Mouse (Mus musculus): Measurements from ENCODE around the gene Mto1. TPM values are rescaled to one million over a fixed set of nuclear protein-coding genes. Genes with fewer than 3 reads are reported as not detected.

Gene Mto1
- polyA plus RNA-seq, 1 experiment from 2014 or later, result 26.8 TPM

DNA sequence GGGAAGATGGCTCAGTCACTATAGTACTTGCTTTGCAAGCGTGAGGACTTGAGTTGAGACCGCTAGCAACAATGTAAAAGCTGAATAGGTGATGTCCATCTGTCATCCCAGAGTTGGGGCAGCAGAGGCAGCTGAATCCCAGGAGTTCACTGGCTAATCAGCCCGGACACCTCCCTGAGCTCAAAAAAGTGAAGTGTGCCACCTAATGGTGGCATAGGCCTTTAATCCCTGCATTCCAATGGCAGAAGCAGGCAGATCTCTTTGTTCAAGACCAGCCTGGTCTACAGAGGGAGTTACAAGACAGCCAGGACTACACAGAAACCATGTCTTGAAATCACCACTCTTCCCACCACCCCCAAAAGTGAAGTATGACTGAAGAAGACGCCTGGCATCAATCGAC is 15.5 kb upstream of the Mto1 start:
- WGBS, result 87% methylated on average over 5 of the region's 5 CpGs

DNA sequence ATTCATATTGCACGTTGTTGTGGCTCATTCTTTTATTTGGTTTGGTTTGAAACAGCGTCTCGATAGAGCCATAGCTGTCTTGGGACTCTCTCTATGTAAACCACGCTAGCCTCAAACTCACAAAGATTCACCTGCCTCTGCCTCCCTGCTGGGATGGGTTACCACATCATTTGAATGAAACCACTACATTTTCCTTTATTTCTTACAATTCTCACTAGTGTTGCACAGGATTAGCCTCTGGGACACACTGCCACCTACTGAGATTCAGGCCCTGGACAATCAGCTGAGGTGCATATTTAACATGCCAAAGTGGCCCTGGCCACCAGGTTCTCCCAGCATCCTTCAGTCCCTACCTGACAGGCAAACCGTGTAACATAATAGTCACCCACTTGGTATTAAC is 8.6 kb upstream of the Mto1 start:
- Histone ChIP-seq H3K9me3 (ENCODE audit: control insufficient read depth, low read length) (no peaks in the 10 kb centered on the region), H3K4me1 (replicated peaks; ENCODE audit: control insufficient read depth, insufficient read depth, low read length) (peaks cover 15% of the 10 kb centered on the region; the same call in 1 of the 2 replicates), H3K4me2 (ENCODE audit: low read length) (no peak overlapping the region), H3K36me3 (ENCODE audit: control insufficient read depth, insufficient read depth, low read length) (no peaks in the 10 kb centered on the region), H3K9ac (ENCODE audit: low read length) (no peak overlapping the region), H3K4me3 (ENCODE audit: low read depth, low read length) (no peak overlapping the region), H3K27ac (ENCODE audit: low read depth) (no peak overlapping the region), H3K27me3 (replicated peaks; ENCODE audit: control insufficient read depth, insufficient read depth, low read length) (peaks cover 46% of the 10 kb centered on the region)
- DNase-seq (ENCODE audit: low spot score) (no peak), ATAC-seq (replicated peaks; ENCODE audit: low FRiP score, low TSS enrichment, low read depth) (no peak)
- WGBS, result 70% methylated on average over 5 of the region's 5 CpGs

More for the DNA sequence above, 15.5 kb upstream of the Mto1 start:
- H3K9me3 ChIP-seq (ENCODE audit: control insufficient read depth, low read length), result no peaks in the 10 kb centered on the region
- H3K4me1 ChIP-seq (replicated peaks; ENCODE audit: control insufficient read depth, insufficient read depth, low read length), result no peaks in the 10 kb centered on the region
- no peaks in the 10 kb centered on the region for H3K27me3 ChIP-seq (replicated peaks; ENCODE audit: control insufficient read depth, insufficient read depth, low read length)
- ATAC-seq (replicated peaks; ENCODE audit: low FRiP score, low TSS enrichment, low read depth) (no peak), DNase-seq (ENCODE audit: low spot score) (no peak)
- H3K4me3 ChIP-seq (ENCODE audit: low read depth, low read length), result no peak overlapping the region
- no peaks in the 10 kb centered on the region for H3K36me3 ChIP-seq (ENCODE audit: control insufficient read depth, insufficient read depth, low read length)
- no peak overlapping the region for H3K27ac ChIP-seq (ENCODE audit: low read depth)
- no peak overlapping the region for H3K4me2 ChIP-seq (ENCODE audit: low read length)
- no peak overlapping the region for H3K9ac ChIP-seq (ENCODE audit: low read length)

DNA sequence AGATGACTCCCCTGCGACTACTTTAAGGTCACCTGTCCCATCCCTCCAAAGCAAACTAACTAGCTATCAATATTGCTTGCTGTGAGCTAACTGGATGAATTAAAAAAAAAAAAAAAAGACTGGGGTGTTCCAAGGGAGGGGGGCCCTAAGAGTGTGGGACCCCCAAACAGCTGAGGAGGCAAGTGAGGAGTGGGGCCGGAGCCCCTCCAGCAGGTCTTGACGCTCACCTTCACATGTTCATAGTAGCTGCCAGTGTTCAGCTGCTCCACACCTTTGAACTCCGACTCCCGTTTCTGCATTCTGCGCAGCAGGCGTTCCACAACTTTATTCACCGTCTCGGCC is 5.8 kb upstream of the Mto1 start:
- Histone ChIP-seq H3K9me3 (ENCODE audit: control insufficient read depth, low read length) (no peaks in the 10 kb centered on the region), H3K4me1 (replicated peaks; ENCODE audit: control insufficient read depth, insufficient read depth, low read length) (peaks cover 15% of the 10 kb centered on the region; the same call in 1 of the 2 replicates), H3K27me3 (replicated peaks; ENCODE audit: control insufficient read depth, insufficient read depth, low read length) (peaks cover 70% of the 10 kb centered on the region), H3K36me3 (ENCODE audit: control insufficient read depth, insufficient read depth, low read length) (no peaks in the 10 kb centered on the region), H3K4me2 (ENCODE audit: low read length) (peak overlapping the region; percentile 62), H3K27ac (ENCODE audit: low read depth) (no peak overlapping the region), H3K9ac (ENCODE audit: low read length) (peak overlapping the region; percentile 59), H3K4me3 (ENCODE audit: low read depth, low read length) (peak overlapping the region; percentile 42)
- ATAC-seq (replicated peaks; ENCODE audit: low FRiP score, low TSS enrichment, low read depth), result no peak
- 5% methylated on average over 9 of the region's 9 CpGs for WGBS
- no peak for DNase-seq (ENCODE audit: low spot score)

DNA sequence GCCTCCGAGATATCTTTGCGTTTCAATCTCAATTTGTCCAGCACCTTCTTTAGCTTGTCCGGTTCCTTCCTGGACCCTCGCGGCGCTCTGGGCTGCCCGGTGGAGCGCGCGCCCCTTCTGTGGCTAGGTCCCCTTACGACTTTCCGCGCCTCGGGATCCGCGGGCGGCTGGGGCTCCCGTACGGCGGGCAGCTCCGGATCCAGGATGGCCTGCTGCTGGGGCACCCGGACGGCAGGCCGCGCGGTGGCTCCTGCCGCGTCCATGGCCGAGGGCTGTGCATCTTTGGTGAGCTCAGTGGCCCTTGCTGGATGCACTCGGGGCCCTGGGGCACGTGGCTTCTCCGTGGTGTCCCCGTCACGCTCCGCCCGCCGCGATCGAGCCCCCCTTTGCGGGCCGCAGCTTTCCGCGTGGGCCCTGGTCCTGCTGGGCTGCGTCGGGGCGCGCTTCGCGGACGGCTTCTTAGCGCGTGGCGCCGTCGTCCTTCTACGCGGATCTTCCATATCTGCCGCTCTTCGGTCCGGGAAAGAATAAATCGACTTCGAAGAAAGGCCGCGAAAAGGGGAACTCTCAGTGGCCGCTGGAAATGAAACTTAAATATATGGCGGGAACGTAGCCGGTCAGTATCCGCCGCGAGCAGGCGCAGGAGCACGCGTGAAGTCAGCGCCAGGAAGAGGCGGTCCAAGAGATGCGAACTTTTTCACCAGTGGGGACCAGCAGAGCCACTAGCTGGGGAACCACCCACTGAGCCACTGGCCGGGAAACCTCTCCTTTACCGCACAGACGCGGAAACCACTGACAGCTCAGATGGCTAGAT is 5.2 kb upstream of the Mto1 start, which contains the start of gene Cgas:
Gene Cgas, minus strand, starts transcription at position 659 of the 814 bp plus-strand sequence.
- H3K4me1 ChIP-seq (replicated peaks; ENCODE audit: control insufficient read depth, insufficient read depth, low read length), result peaks cover 15% of the 10 kb centered on the region; the same call in 1 of the 2 replicates
- peaks cover 70% of the 10 kb centered on the region for H3K27me3 ChIP-seq (replicated peaks; ENCODE audit: control insufficient read depth, insufficient read depth, low read length)
- H3K36me3 ChIP-seq (ENCODE audit: control insufficient read depth, insufficient read depth, low read length), result no peaks in the 10 kb centered on the region
- peak within 1 kb of the TSS; percentile 59 for H3K9ac ChIP-seq (ENCODE audit: low read length)
- DNase-seq (ENCODE audit: low spot score) (peak; percentile 86), ATAC-seq (replicated peaks; ENCODE audit: low FRiP score, low TSS enrichment, low read depth) (peak; percentile 71)
- no peak within 1 kb of the TSS for H3K27ac ChIP-seq (ENCODE audit: low read depth)
- H3K9me3 ChIP-seq (ENCODE audit: control insufficient read depth, low read length), result no peaks in the 10 kb centered on the region
- H3K4me3 ChIP-seq (ENCODE audit: low read depth, low read length), result peak within 1 kb of the TSS; percentile 42
- under 1% methylated on average over 81 of the region's 81 CpGs for WGBS
- H3K4me2 ChIP-seq (ENCODE audit: low read length), result peak within 1 kb of the TSS; percentile 62

DNA sequence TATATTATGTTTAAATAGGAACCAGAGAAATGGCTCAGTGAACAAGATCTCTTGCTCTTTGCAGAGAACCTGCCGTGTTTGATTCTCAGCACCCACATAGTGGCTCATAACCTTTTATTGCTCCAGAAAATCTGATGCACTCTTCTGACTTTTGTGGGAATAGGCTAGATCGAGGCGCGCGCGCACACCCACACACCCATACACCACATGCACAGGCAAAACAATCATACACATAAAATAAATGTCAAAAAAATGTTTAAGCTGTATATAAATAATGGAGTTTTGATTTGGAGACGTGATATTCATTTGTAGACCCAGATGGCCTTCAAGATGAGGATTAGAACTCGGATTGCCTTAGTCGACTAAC is 419 bp upstream of the Mto1 start:
- Histone ChIP-seq H3K9me3 (ENCODE audit: control insufficient read depth, low read length) (no peaks in the 10 kb centered on the region), H3K36me3 (ENCODE audit: control insufficient read depth, insufficient read depth, low read length) (peaks cover 21% of the 10 kb centered on the region), H3K4me2 (ENCODE audit: low read length) (peak overlapping the region; percentile 73), H3K4me3 (ENCODE audit: low read depth, low read length) (peak overlapping the region; percentile 98), H3K27ac (ENCODE audit: low read depth) (no peak overlapping the region), H3K4me1 (replicated peaks; ENCODE audit: control insufficient read depth, insufficient read depth, low read length) (peaks cover 16% of the 10 kb centered on the region), H3K9ac (ENCODE audit: low read length) (peak overlapping the region; percentile 94), H3K27me3 (replicated peaks; ENCODE audit: control insufficient read depth, insufficient read depth, low read length) (peaks cover 42% of the 10 kb centered on the region)
- DNase-seq (ENCODE audit: low spot score) (no peak), ATAC-seq (replicated peaks; ENCODE audit: low FRiP score, low TSS enrichment, low read depth) (no peak; the same call in 1 of the 2 replicates)
- 28% methylated on average over 9 of the region's 9 CpGs for WGBS

DNA sequence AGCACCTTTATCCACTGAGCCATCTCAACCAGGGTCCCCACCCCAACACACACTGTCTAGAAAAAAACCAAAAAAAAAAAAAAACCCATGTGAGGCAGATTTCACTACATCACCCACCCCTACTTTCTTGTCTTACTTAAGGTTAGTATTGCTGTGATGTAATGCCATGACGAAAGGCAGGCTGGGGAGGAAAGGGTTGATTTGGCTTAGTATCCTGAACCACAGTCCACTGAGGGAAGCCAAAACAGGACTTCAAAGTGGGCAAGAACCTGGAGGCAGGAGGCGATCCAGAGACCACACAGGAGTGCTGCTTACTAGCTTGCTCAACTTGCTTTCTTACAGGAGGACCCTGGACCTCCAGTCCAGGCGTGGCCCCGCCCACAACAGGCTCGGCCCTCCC is 2.4 kb downstream of the Mto1 start:
- Histone ChIP-seq H3K4me1 (replicated peaks; ENCODE audit: control insufficient read depth, insufficient read depth, low read length) (peaks cover 9% of the 10 kb centered on the region; the same call in 1 of the 2 replicates), H3K4me2 (ENCODE audit: low read length) (no peak overlapping the region), H3K4me3 (ENCODE audit: low read depth, low read length) (no peak overlapping the region), H3K36me3 (ENCODE audit: control insufficient read depth, insufficient read depth, low read length) (peaks cover 42% of the 10 kb centered on the region), H3K9ac (ENCODE audit: low read length) (no peak overlapping the region), H3K9me3 (ENCODE audit: control insufficient read depth, low read length) (no peaks in the 10 kb centered on the region), H3K27ac (ENCODE audit: low read depth) (no peak overlapping the region), H3K27me3 (replicated peaks; ENCODE audit: control insufficient read depth, insufficient read depth, low read length) (peaks cover 18% of the 10 kb centered on the region)
- no peak for DNase-seq (ENCODE audit: low spot score)
- 78% methylated on average over 5 of the region's 5 CpGs for WGBS
- ATAC-seq (replicated peaks; ENCODE audit: low FRiP score, low TSS enrichment, low read depth), result no peak

DNA sequence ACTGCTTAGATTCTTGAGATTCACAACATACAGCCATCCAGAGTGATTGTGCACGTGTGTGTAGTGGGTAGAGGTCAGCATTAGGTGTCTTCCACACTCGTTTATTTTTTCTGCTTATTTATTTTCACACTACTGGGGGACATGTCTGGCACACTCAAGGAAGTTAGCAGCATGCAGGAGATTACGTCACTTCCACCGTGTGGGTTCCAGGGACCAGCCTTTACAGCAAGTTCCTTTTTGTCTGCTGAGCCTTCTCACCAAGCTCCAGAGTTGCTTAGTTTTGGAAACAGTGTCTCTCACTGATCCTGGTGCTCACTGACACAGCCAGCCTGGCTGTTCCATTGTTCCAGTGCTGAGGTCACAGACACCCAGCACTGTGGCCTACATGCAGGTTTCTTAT is 3.4 kb downstream of the Mto1 start:
- WGBS, result 81% methylated on average over 4 of the region's 4 CpGs

DNA sequence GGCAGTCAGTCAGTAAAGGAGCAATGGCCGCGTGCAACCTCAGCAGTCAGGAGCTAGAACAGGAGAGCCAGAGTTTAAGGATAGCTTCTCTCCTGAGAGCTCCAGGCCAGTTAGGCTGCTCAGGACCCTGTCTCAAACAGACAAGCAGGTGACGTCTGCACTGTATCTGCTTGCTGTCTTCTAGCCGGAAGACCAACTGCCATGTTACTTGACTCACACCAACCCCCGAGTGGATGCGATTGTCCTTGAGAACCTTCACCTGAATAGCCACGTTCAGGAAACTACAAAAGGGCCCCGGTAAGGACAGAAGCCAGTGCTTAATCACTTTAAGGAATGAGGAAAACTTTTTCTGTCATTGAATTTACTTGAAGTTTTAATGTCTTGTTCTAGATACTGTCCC is 9.0 kb downstream of the Mto1 start:
- WGBS, result 90% methylated on average over 8 of the region's 8 CpGs

More for the DNA sequence above, 3.4 kb downstream of the Mto1 start:
- peaks cover 8% of the 10 kb centered on the region for H3K27me3 ChIP-seq (replicated peaks; ENCODE audit: control insufficient read depth, insufficient read depth, low read length)
- no peaks in the 10 kb centered on the region for H3K9me3 ChIP-seq (ENCODE audit: control insufficient read depth, low read length)
- no peak overlapping the region for H3K4me3 ChIP-seq (ENCODE audit: low read depth, low read length)
- peaks cover 9% of the 10 kb centered on the region; the same call in 1 of the 2 replicates for H3K4me1 ChIP-seq (replicated peaks; ENCODE audit: control insufficient read depth, insufficient read depth, low read length)
- DNase-seq (ENCODE audit: low spot score) (no peak), ATAC-seq (replicated peaks; ENCODE audit: low FRiP score, low TSS enrichment, low read depth) (no peak)
- peaks cover 42% of the 10 kb centered on the region for H3K36me3 ChIP-seq (ENCODE audit: control insufficient read depth, insufficient read depth, low read length)
- no peak overlapping the region for H3K27ac ChIP-seq (ENCODE audit: low read depth)
- H3K9ac ChIP-seq (ENCODE audit: low read length), result no peak overlapping the region
- no peak overlapping the region for H3K4me2 ChIP-seq (ENCODE audit: low read length)

DNA sequence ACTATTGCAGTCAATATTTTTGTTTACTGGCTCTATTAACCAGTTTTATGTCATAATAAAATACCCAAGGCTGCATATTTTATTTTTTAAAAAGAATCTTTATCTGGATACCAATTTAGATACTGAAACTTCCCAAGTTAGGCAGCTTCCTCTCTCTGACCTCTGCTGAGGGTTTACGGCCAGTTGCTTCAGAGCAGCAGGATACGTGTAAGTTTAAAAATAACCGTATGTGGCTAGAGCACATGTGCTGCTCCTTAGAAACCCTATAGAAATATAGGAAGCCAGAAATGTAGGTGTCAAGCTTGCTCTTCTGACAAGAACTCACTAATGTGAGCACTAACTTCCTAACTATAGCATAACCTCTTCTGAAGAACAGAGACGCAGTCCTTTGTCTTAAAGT is 15.3 kb downstream of the Mto1 start:
- Histone ChIP-seq H3K36me3 (ENCODE audit: control insufficient read depth, insufficient read depth, low read length) (peaks cover 83% of the 10 kb centered on the region), H3K9me3 (ENCODE audit: control insufficient read depth, low read length) (no peaks in the 10 kb centered on the region), H3K4me2 (ENCODE audit: low read length) (no peak overlapping the region), H3K27me3 (replicated peaks; ENCODE audit: control insufficient read depth, insufficient read depth, low read length) (no peaks in the 10 kb centered on the region), H3K9ac (ENCODE audit: low read length) (no peak overlapping the region), H3K4me1 (replicated peaks; ENCODE audit: control insufficient read depth, insufficient read depth, low read length) (no peaks in the 10 kb centered on the region), H3K27ac (ENCODE audit: low read depth) (no peak overlapping the region), H3K4me3 (ENCODE audit: low read depth, low read length) (no peak overlapping the region)
- ATAC-seq (replicated peaks; ENCODE audit: low FRiP score, low TSS enrichment, low read depth), result no peak
- no peak for DNase-seq (ENCODE audit: low spot score)
- 92% methylated on average over 4 of the region's 4 CpGs for WGBS

More for the DNA sequence above, 9.0 kb downstream of the Mto1 start:
- no peak overlapping the region for H3K27ac ChIP-seq (ENCODE audit: low read depth)
- no peak overlapping the region for H3K9ac ChIP-seq (ENCODE audit: low read length)
- H3K4me3 ChIP-seq (ENCODE audit: low read depth, low read length), result no peak overlapping the region
- DNase-seq (ENCODE audit: low spot score) (no peak), ATAC-seq (replicated peaks; ENCODE audit: low FRiP score, low TSS enrichment, low read depth) (no peak)
- no peaks in the 10 kb centered on the region for H3K27me3 ChIP-seq (replicated peaks; ENCODE audit: control insufficient read depth, insufficient read depth, low read length)
- H3K4me2 ChIP-seq (ENCODE audit: low read length), result no peak overlapping the region
- H3K9me3 ChIP-seq (ENCODE audit: control insufficient read depth, low read length), result no peaks in the 10 kb centered on the region
- peaks cover 75% of the 10 kb centered on the region for H3K36me3 ChIP-seq (ENCODE audit: control insufficient read depth, insufficient read depth, low read length)
- H3K4me1 ChIP-seq (replicated peaks; ENCODE audit: control insufficient read depth, insufficient read depth, low read length), result no peaks in the 10 kb centered on the region
